Mouse (Mus musculus): Measurements from ENCODE around the gene Cyb561d1. TPM values are rescaled to one million over a fixed set of nuclear protein-coding genes. Genes with fewer than 3 reads are reported as not detected.

Cyb561d1 gene
- polyA plus RNA-seq, 1 experiment from 2014 or later = 2.2 TPM

- Histone ChIP-seq H3K27ac (ENCODE audit: low read depth, low read length) (peak overlapping the region; percentile 86), H3K27me3 (ENCODE audit: control insufficient read depth, insufficient read depth, low read length) (no peaks in the 10 kb centered on the region), H3K4me2 (replicated peaks; ENCODE audit: low read depth, low read length) (peak overlapping the region; percentile 31; the same call in 1 of the 2 replicates), H3K36me3 (ENCODE audit: control insufficient read depth, insufficient read depth, low read length) (no peaks in the 10 kb centered on the region), H3K4me3 (ENCODE audit: low read length) (no peak overlapping the region), H3K9me3 (ENCODE audit: control insufficient read depth, low read length) (no peaks in the 10 kb centered on the region), H3K9ac (ENCODE audit: low read depth, low read length) (no peak overlapping the region; the same call in 1 of the 2 replicates), H3K4me1 (ENCODE audit: control insufficient read depth, insufficient read depth, low read length) (peaks cover 30% of the 10 kb centered on the region)
- WGBS = 17% methylated on average over 10 of the region's 10 CpGs
- ATAC-seq (ENCODE audit: low FRiP score, low TSS enrichment) = peak; percentile 51
Observed at GRCm38 (mm10) chr3:108165532-108166315, 35.3 kb downstream of the Cyb561d1 start.

GRCm38 (mm10) chr3:108164807-108165206 lies 36.2 kb downstream of the Cyb561d1 start:
- H3K27me3 ChIP-seq (ENCODE audit: control insufficient read depth, insufficient read depth, low read length) = no peaks in the 10 kb centered on the region
- ATAC-seq (ENCODE audit: low FRiP score, low TSS enrichment) = peak; percentile 41
- peaks cover 30% of the 10 kb centered on the region for H3K4me1 ChIP-seq (ENCODE audit: control insufficient read depth, insufficient read depth, low read length)
- H3K9me3 ChIP-seq (ENCODE audit: control insufficient read depth, low read length) = no peaks in the 10 kb centered on the region
- H3K36me3 ChIP-seq (ENCODE audit: control insufficient read depth, insufficient read depth, low read length) = no peaks in the 10 kb centered on the region
- H3K4me3 ChIP-seq (ENCODE audit: low read length) = peak overlapping the region; percentile 9; the same call in 1 of the 2 replicates
- peak overlapping the region; percentile 31; the same call in 1 of the 2 replicates for H3K4me2 ChIP-seq (replicated peaks; ENCODE audit: low read depth, low read length)
- no peak overlapping the region for H3K9ac ChIP-seq (ENCODE audit: low read depth, low read length)
- WGBS = 12% methylated on average over 9 of the region's 9 CpGs
- H3K27ac ChIP-seq (ENCODE audit: low read depth, low read length) = peak overlapping the region; percentile 38; the same call in 1 of the 2 replicates

- ATAC-seq (ENCODE audit: low FRiP score, low TSS enrichment) = no peak
- H3K27me3 ChIP-seq (ENCODE audit: control insufficient read depth, insufficient read depth, low read length) = no peaks in the 10 kb centered on the region
- H3K4me3 ChIP-seq (ENCODE audit: low read length) = no peak overlapping the region
- 74% methylated on average over 5 of the region's 5 CpGs for WGBS
- no peaks in the 10 kb centered on the region for H3K36me3 ChIP-seq (ENCODE audit: control insufficient read depth, insufficient read depth, low read length)
- H3K27ac ChIP-seq (ENCODE audit: low read depth, low read length) = no peak overlapping the region
- peaks cover 30% of the 10 kb centered on the region for H3K4me1 ChIP-seq (ENCODE audit: control insufficient read depth, insufficient read depth, low read length)
- no peak overlapping the region for H3K9ac ChIP-seq (ENCODE audit: low read depth, low read length)
- no peak overlapping the region for H3K4me2 ChIP-seq (replicated peaks; ENCODE audit: low read depth, low read length)
- H3K9me3 ChIP-seq (ENCODE audit: control insufficient read depth, low read length) = no peaks in the 10 kb centered on the region
Observed at GRCm38 (mm10) chr3:108164091-108164490, 36.9 kb downstream of the Cyb561d1 start.

GRCm38 (mm10) chr3:108158383-108159037 lies 42.5 kb downstream of the Cyb561d1 start:
- Histone ChIP-seq H3K4me1 (ENCODE audit: control insufficient read depth, insufficient read depth, low read length) (no peaks in the 10 kb centered on the region), H3K4me3 (ENCODE audit: low read length) (no peak overlapping the region), H3K9me3 (ENCODE audit: control insufficient read depth, low read length) (no peaks in the 10 kb centered on the region), H3K27ac (ENCODE audit: low read depth, low read length) (no peak overlapping the region), H3K36me3 (ENCODE audit: control insufficient read depth, insufficient read depth, low read length) (no peaks in the 10 kb centered on the region), H3K9ac (ENCODE audit: low read depth, low read length) (no peak overlapping the region), H3K4me2 (replicated peaks; ENCODE audit: low read depth, low read length) (no peak overlapping the region), H3K27me3 (ENCODE audit: control insufficient read depth, insufficient read depth, low read length) (no peaks in the 10 kb centered on the region)
- ATAC-seq (ENCODE audit: low FRiP score, low TSS enrichment) = no peak
- 69% methylated on average over 9 of the region's 9 CpGs for WGBS

GRCm38 (mm10) chr3:108154656-108155055 lies 46.4 kb downstream of the Cyb561d1 start, which contains the start of gene Gpr61:
Gene Gpr61 (minus strand): TSS chr3:108154882.
- 38% methylated on average over 4 of the region's 4 CpGs for WGBS

GRCm38 (mm10) chr3:108152290-108152689 lies 48.7 kb downstream of the Cyb561d1 start:
- Histone ChIP-seq H3K4me3 (ENCODE audit: low read length) (no peak overlapping the region), H3K9ac (ENCODE audit: low read depth, low read length) (no peak overlapping the region), H3K4me1 (ENCODE audit: control insufficient read depth, insufficient read depth, low read length) (no peaks in the 10 kb centered on the region), H3K4me2 (replicated peaks; ENCODE audit: low read depth, low read length) (no peak overlapping the region), H3K27ac (ENCODE audit: low read depth, low read length) (no peak overlapping the region), H3K36me3 (ENCODE audit: control insufficient read depth, insufficient read depth, low read length) (no peaks in the 10 kb centered on the region), H3K9me3 (ENCODE audit: control insufficient read depth, low read length) (no peaks in the 10 kb centered on the region), H3K27me3 (ENCODE audit: control insufficient read depth, insufficient read depth, low read length) (no peaks in the 10 kb centered on the region)
- ATAC-seq (ENCODE audit: low FRiP score, low TSS enrichment) = no peak
- 87% methylated on average over 3 of the region's 3 CpGs for WGBS

More at GRCm38 (mm10) chr3:108154656-108155055, 46.4 kb downstream of the Cyb561d1 start, which contains the start of gene Gpr61:
- ATAC-seq (ENCODE audit: low FRiP score, low TSS enrichment) = no peak
- no peak within 1 kb of the TSS for H3K27ac ChIP-seq (ENCODE audit: low read depth, low read length)
- H3K4me2 ChIP-seq (replicated peaks; ENCODE audit: low read depth, low read length) = no peak within 1 kb of the TSS
- H3K4me1 ChIP-seq (ENCODE audit: control insufficient read depth, insufficient read depth, low read length) = no peaks in the 10 kb centered on the region
- no peaks in the 10 kb centered on the region for H3K36me3 ChIP-seq (ENCODE audit: control insufficient read depth, insufficient read depth, low read length)
- H3K27me3 ChIP-seq (ENCODE audit: control insufficient read depth, insufficient read depth, low read length) = no peaks in the 10 kb centered on the region
- H3K9me3 ChIP-seq (ENCODE audit: control insufficient read depth, low read length) = no peaks in the 10 kb centered on the region
- H3K9ac ChIP-seq (ENCODE audit: low read depth, low read length) = no peak within 1 kb of the TSS
- H3K4me3 ChIP-seq (ENCODE audit: low read length) = no peak within 1 kb of the TSS

GRCm38 (mm10) chr3:108147386-108148235 lies 53.4 kb downstream of the Cyb561d1 start:
- Histone ChIP-seq H3K27ac (ENCODE audit: low read depth, low read length) (no peak overlapping the region; the same call in 1 of the 2 replicates), H3K4me1 (ENCODE audit: control insufficient read depth, insufficient read depth, low read length) (peaks cover 12% of the 10 kb centered on the region), H3K36me3 (ENCODE audit: control insufficient read depth, insufficient read depth, low read length) (peaks cover 4% of the 10 kb centered on the region; the same call in 1 of the 2 replicates), H3K9me3 (ENCODE audit: control insufficient read depth, low read length) (no peaks in the 10 kb centered on the region), H3K4me3 (ENCODE audit: low read length) (no peak overlapping the region), H3K9ac (ENCODE audit: low read depth, low read length) (no peak overlapping the region), H3K4me2 (replicated peaks; ENCODE audit: low read depth, low read length) (no peak overlapping the region), H3K27me3 (ENCODE audit: control insufficient read depth, insufficient read depth, low read length) (no peaks in the 10 kb centered on the region)
- ATAC-seq (ENCODE audit: low FRiP score, low TSS enrichment) = peak; percentile 59; the same call in 1 of the 2 replicates
- 70% methylated on average over 11 of the region's 11 CpGs for WGBS

GRCm38 (mm10) chr3:108146671-108147070 lies 54.3 kb downstream of the Cyb561d1 start:
- Histone ChIP-seq H3K4me3 (ENCODE audit: low read length) (peak overlapping the region; percentile 83), H3K27me3 (ENCODE audit: control insufficient read depth, insufficient read depth, low read length) (no peaks in the 10 kb centered on the region), H3K36me3 (ENCODE audit: control insufficient read depth, insufficient read depth, low read length) (peaks cover 4% of the 10 kb centered on the region; the same call in 1 of the 2 replicates), H3K4me2 (replicated peaks; ENCODE audit: low read depth, low read length) (peak overlapping the region; percentile 71), H3K4me1 (ENCODE audit: control insufficient read depth, insufficient read depth, low read length) (peaks cover 12% of the 10 kb centered on the region), H3K27ac (ENCODE audit: low read depth, low read length) (peak overlapping the region; percentile 93; the same call in 1 of the 2 replicates), H3K9ac (ENCODE audit: low read depth, low read length) (peak overlapping the region; percentile 95; the same call in 1 of the 2 replicates), H3K9me3 (ENCODE audit: control insufficient read depth, low read length) (no peaks in the 10 kb centered on the region)
- ATAC-seq (ENCODE audit: low FRiP score, low TSS enrichment) = no peak
- WGBS = 60% methylated on average over 5 of the region's 5 CpGs
